Mouse (Mus musculus) midbrain, embryonic 10.5 days (tissue): Measurements from ENCODE around the gene A630076J17Rik. TPM values are rescaled to one million over a fixed set of nuclear protein-coding genes. Genes with fewer than 3 reads are reported as not detected.

Source experiments
- DNase-seq: peaks from one replicate; pipeline ENCODE4 v3.0.0-alpha.2; 2017; ENCODE audit warnings: low spot score
- H3K27ac ChIP-seq: fragments of 300-500 bp; sonication (generic); replicated peaks from 2 replicates; pipeline ENCODE4 v1.5.1; 2016; ENCODE audit warnings: mild to moderate bottlenecking
- H3K27me3 ChIP-seq: fragments of 300-500 bp; sonication (generic); 2 replicates; pipeline ENCODE4 v1.6.1; 2016; ENCODE audit warnings: low read depth, mild to moderate bottlenecking; ENCODE audit not compliant: poor library complexity, severe bottlenecking
- H3K36me3 ChIP-seq: fragments of 300-500 bp; sonication (generic); 2 replicates; pipeline ENCODE4 v1.6.1; 2016; ENCODE audit warnings: mild to moderate bottlenecking, moderate library complexity
- H3K4me1 ChIP-seq: fragments of 300-500 bp; sonication (generic); 2 replicates; pipeline ENCODE4 v1.6.1; 2016
- H3K4me3 ChIP-seq: fragments of 300-500 bp; sonication (generic); 2 replicates; pipeline ENCODE4 v1.5.1; 2016; ENCODE audit warnings: mild to moderate bottlenecking, moderate library complexity
- H3K9me3 ChIP-seq: fragments of 300-500 bp; sonication (generic); replicated peaks from 2 replicates; pipeline ENCODE4 v1.6.1; 2016; ENCODE audit warnings: mild to moderate bottlenecking
- WGBS: fragments of 180-500 bp; shearing (Covaris S2); methylation state at CpG from one replicate; pipeline ENCODE4 v1.1.7; 2016; 5-methylcytosine and 5-hydroxymethylcytosine counted together
- polyA plus RNA-seq: library from polyadenylated mRNA; unstranded; fragments of >200 nt; fragmentation: Nextera tagmentation; extraction: Ambion mirVana; gene quantifications from 2 replicates; pipeline ENCODE4 v1.2.1, GENCODE M21; 2016

A630076J17Rik gene
- polyA plus RNA-seq, 1 experiment from 2014 or later = not detected

DNA sequence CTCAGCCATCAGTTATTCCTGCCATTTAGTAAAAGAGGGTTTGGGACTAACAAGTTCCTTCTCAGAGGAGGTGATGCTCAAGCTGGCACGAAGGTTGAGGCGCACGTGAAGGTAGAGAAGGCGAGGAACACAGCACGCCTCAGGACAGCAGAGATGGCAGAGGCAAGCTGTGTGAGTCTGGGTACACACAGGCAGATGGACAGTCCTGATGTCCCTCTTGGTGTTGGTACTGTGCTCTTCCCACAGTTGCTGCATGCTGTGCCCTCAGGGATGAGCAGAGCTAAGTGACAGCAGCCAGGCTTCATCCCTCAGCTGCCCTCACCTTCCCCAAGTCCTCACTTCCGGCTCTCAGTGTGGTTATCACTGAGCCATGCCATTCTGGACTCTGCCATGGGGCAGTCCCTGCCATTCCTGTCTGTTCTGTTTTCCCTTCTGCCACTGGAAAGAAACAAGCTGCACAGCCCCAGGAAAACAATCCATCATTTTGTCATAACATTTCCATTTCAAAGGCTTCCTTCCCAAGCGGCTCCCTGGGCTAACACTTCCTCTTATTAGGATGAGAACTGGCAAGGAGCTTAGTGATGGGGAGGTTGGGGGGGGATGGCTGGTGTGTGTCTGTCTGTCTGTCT is 22.7 kb upstream of the A630076J17Rik start:
- no peaks in the 10 kb centered on the region for H3K27me3 ChIP-seq
- 0 out of 2 replicates have a peak overlapping the region, but pooled peaks have one; percentile 33 for H3K27ac ChIP-seq
- H3K9me3 ChIP-seq = no peaks in the 10 kb centered on the region
- H3K36me3 ChIP-seq = no peaks in the 10 kb centered on the region
- WGBS = 76% methylated on average over 7 of the region's 7 CpGs
- DNase-seq = no peak
- peaks cover 20% of the 10 kb centered on the region for H3K4me1 ChIP-seq
- H3K4me3 ChIP-seq = no peak overlapping the region

DNA sequence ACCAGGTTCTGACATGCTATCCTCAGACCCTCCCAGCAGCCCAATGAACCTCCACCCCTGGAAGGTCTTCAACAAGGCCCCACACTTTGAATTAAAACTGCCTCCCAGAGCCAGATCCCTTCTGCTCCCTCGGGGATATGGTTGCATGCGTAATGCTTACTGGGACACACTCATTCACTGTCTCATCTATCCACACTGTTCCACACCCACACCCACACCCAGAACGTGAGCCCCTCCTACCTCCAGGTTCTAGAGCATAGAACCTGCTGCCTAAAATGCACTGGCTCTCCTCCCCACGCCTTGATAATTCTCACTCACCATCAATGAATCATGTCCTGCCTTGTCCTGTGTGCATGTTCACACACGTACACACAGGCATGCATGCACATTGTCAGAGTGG is 15.8 kb upstream of the A630076J17Rik start:
- Histone ChIP-seq H3K4me3 (no peak overlapping the region), H3K27me3 (no peaks in the 10 kb centered on the region), H3K27ac (no peak overlapping the region), H3K9me3 (no peaks in the 10 kb centered on the region), H3K4me1 (peaks cover 8% of the 10 kb centered on the region; the same call in 1 of the 2 replicates), H3K36me3 (no peaks in the 10 kb centered on the region)
- DNase-seq = no peak
- WGBS = 83% methylated on average over 5 of the region's 5 CpGs

DNA sequence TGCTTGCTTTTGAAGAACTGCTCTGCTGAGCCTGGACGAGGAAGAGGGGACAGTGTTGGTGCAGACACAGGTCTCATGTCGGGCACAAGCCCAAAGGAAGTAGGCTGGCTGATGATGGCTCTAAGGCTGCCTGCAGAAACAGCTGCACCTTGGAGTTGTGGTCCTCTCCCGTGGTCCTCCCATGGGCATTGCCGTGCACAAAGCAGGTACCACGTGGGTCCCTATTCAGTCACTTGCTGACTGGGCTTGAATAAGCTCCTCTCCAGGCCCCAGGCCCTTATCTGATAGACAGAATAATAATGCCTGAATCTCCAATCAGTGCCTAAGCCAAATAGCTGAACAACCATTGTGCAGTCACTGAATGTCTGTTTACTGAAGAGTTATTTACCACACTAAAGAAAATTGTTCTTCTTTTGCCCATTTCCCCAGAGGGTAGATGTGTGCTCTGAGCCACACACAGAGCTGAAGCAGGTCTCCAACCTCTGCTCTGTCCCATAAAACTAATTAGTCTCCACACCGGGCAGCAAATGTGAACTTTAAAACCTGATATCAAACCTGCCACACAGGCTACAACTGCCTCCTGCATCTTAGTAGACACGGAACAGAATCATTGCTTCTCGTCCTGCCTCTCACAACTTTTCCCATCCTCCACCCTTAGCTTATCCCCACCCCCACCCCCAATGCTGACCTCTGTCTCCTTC is 13.9 kb upstream of the A630076J17Rik start:
- no peak for DNase-seq
- Histone ChIP-seq H3K27me3 (no peaks in the 10 kb centered on the region), H3K4me1 (peaks cover 19% of the 10 kb centered on the region), H3K4me3 (no peak overlapping the region), H3K9me3 (no peaks in the 10 kb centered on the region), H3K36me3 (no peaks in the 10 kb centered on the region), H3K27ac (no peak overlapping the region)
- WGBS = 79% methylated on average over 8 of the region's 8 CpGs

DNA sequence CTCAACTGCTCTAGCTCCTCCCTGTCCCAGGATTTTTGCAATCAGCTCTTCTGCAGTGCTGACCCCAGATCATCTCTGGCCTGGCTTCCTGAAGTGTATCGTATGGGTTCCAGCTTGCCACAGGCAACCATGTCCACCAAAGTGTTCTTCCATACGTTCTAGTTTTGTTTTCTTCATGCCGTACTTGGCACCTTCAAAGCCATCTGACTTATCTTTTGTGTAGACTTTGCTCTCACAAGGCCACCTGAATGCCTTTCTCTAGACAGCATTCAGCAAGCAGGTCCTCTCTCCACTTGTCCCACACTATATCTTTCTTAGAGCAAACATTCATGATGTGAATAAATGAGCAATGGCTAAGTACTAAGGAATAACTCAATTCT is 13.3 kb upstream of the A630076J17Rik start:
- no peaks in the 10 kb centered on the region for H3K36me3 ChIP-seq
- H3K4me1 ChIP-seq = peaks cover 19% of the 10 kb centered on the region
- no peak for DNase-seq
- H3K27me3 ChIP-seq = no peaks in the 10 kb centered on the region
- no peak overlapping the region for H3K4me3 ChIP-seq
- 85% methylated on average over 3 of the region's 3 CpGs for WGBS
- H3K27ac ChIP-seq = no peak overlapping the region
- H3K9me3 ChIP-seq = no peaks in the 10 kb centered on the region

DNA sequence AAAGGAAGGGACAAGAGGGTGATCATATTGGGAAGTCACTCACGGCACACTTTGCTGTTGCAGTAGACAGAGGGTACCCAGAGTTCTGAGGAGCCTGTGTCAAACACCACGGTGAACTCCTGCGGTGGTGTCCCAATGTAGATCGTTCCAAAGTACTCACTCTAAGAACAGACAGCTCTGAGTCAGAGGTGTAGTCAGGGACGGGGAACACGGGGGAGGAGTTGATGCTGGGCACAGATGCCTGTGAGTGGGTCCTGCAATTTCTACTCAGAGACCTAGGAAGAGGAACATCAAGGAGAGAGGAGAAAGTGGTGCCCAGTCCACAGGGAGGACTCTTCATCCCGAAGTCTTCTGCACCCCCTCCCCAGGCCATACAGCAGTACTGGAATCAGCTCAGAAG is 11.8 kb upstream of the A630076J17Rik start:
- H3K27ac ChIP-seq = no peak overlapping the region
- 92% methylated on average over 7 of the region's 7 CpGs for WGBS
- H3K4me1 ChIP-seq = peaks cover 19% of the 10 kb centered on the region
- no peaks in the 10 kb centered on the region for H3K27me3 ChIP-seq
- H3K9me3 ChIP-seq = no peaks in the 10 kb centered on the region
- DNase-seq = no peak
- H3K4me3 ChIP-seq = no peak overlapping the region
- no peaks in the 10 kb centered on the region for H3K36me3 ChIP-seq

DNA sequence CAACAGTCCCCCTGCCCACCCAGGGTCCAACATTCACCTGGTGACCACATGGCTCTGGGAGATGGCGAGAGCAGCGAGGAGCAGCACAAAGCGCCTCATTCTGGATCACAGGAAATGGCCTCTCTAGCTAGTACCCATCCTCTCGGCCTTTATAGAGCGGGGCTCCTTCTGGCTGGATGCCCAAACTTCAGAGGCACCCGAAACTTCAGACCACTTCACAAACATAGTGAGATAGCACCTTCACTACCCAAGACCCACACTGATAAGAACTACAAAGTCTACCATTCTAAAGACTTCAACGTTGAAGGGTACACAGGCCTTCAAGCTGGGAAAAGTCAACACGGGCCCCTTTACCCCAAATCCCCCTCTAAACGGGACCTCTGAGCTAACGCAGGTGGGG is 8.8 kb upstream of the A630076J17Rik start, which contains the start of gene Cym:
Gene Cym, minus strand, starts transcription at position 125 of the 400 bp plus-strand sequence.
- no peak within 1 kb of the TSS for H3K27ac ChIP-seq
- 90% methylated on average over 10 of the region's 10 CpGs for WGBS
- no peaks in the 10 kb centered on the region for H3K27me3 ChIP-seq
- DNase-seq = no peak
- H3K36me3 ChIP-seq = no peaks in the 10 kb centered on the region
- no peak within 1 kb of the TSS for H3K4me3 ChIP-seq
- peaks cover 14% of the 10 kb centered on the region for H3K4me1 ChIP-seq
- no peaks in the 10 kb centered on the region; the same call in 1 of the 2 replicates for H3K9me3 ChIP-seq

DNA sequence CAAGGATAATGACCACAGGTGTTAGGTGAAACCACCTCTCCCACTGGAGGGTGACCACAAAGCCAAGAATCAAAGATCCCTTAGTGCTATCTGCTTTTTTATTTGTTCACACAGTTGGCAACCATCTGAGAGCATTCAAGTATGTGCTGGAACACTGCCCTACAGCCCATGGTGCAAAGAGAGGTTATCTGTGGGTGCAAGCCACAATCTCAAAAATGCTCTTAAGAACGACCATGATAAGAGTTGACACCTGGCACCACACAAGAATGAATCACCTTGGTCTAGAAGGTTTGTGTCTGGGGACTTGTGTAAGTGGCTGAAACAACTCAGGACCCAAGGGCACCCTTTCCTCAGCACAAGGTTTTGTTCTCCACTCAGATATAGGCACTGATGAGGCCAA is 7.2 kb upstream of the A630076J17Rik start:
- Histone ChIP-seq H3K9me3 (no peaks in the 10 kb centered on the region; the same call in 1 of the 2 replicates), H3K27ac (no peak overlapping the region), H3K36me3 (no peaks in the 10 kb centered on the region), H3K4me3 (no peak overlapping the region), H3K27me3 (no peaks in the 10 kb centered on the region), H3K4me1 (peaks cover 11% of the 10 kb centered on the region)
- DNase-seq = no peak
- 90% methylated on average over 1 of the region's 1 CpGs for WGBS

DNA sequence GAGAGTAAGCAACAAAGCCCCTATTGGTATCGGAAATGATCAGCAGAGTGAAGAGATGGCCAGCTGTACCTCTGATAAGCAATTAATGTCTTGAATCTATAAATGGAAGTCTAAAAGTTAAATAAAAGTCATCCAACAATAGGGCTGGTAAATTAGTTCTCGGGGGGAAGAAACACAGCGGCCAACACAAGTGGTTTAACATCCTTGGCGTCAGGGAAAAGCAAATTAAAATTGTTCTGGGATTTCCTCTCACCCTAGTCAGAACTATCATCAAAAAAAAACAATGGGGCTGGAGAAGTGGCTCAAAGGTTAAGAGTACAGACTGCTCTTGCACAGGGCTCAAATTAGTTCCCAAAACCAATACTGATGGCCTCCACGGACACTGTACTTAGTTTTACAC is 4.6 kb upstream of the A630076J17Rik start:
- no peak overlapping the region for H3K4me3 ChIP-seq
- 0 out of 2 replicates have a peak, but pooled peaks cover 4% of the 10 kb centered on the region for H3K27me3 ChIP-seq
- no peak overlapping the region for H3K27ac ChIP-seq
- WGBS = 90% methylated on average over 5 of the region's 5 CpGs
- no peaks in the 10 kb centered on the region for H3K36me3 ChIP-seq
- H3K9me3 ChIP-seq = no peaks in the 10 kb centered on the region; the same call in 1 of the 2 replicates
- H3K4me1 ChIP-seq = peaks cover under 1% of the 10 kb centered on the region
- DNase-seq = no peak

DNA sequence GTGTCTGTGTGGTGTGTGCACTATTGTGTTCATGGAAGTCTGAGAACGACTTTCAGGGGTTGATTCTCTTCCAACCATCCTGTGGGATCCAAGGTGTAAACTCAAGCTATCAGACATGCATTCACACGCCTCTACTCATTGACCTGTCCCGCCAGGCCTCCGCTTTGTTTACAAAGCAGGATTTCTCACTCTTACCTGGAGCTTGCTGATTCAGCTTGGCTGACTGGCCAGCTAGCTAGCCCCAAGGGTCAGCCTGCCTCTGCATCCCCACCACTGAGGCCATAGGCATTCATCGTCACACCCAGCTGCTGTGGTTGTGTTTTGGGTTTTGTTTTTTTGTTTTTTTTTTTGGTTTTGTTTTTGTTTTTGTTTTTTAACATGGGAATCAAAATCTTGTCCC is 1.2 kb upstream of the A630076J17Rik start:
- H3K27me3 ChIP-seq = 0 out of 2 replicates have a peak, but pooled peaks cover 11% of the 10 kb centered on the region
- DNase-seq = no peak
- 84% methylated on average over 5 of the region's 5 CpGs for WGBS
- H3K9me3 ChIP-seq = no peaks in the 10 kb centered on the region; the same call in 1 of the 2 replicates
- H3K27ac ChIP-seq = no peak overlapping the region
- H3K36me3 ChIP-seq = no peaks in the 10 kb centered on the region
- H3K4me1 ChIP-seq = peaks cover 5% of the 10 kb centered on the region; the same call in 1 of the 2 replicates
- no peak overlapping the region for H3K4me3 ChIP-seq

DNA sequence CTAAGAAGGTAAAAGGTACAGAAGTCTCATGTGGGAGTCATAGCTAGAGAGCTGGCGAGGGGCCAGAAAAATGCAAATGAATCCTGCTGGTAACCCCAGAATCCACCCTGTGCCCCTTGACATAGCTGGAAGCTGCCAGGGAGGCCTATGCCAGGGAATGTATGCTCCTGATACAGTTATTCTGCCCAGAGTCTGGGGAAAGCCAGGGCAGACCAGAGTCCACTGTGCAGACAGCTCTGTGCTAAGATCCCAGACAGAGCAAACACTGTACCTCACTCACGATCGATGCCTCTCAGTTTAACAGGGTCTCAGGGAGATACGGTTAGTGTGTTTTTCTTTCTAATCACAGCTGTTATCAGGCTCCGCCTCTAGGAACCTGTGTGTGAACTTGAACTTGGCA is 592 bp upstream of the A630076J17Rik start:
- no peak for DNase-seq
- Histone ChIP-seq H3K27ac (no peak overlapping the region), H3K36me3 (no peaks in the 10 kb centered on the region), H3K4me3 (no peak overlapping the region), H3K27me3 (0 out of 2 replicates have a peak, but pooled peaks cover 11% of the 10 kb centered on the region), H3K9me3 (no peaks in the 10 kb centered on the region), H3K4me1 (peaks cover 5% of the 10 kb centered on the region; the same call in 1 of the 2 replicates)
- 85% methylated on average over 5 of the region's 5 CpGs for WGBS

DNA sequence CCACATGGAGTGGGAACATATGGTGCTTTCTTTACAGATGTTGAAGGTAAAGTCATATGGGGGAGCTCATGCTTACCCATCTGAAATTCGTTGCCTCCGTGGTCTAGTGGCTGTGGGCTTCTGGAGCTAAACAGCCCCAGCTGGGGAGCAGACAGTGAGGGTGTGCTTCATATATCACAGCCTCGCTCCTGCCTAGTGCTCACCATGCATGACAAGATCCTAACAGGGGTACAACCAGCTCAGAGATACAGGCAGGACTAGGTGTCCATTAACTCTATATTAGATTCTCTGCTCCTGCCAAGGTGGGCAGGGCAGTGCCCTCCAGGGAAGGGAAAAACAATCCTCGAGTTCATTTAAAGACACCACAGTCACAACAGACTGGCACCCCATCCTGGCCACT is 788 bp downstream of the A630076J17Rik start:
- Histone ChIP-seq H3K27ac (no peak overlapping the region), H3K4me3 (no peak overlapping the region), H3K4me1 (peaks cover 5% of the 10 kb centered on the region; the same call in 1 of the 2 replicates), H3K36me3 (no peaks in the 10 kb centered on the region), H3K9me3 (no peaks in the 10 kb centered on the region), H3K27me3 (0 out of 2 replicates have a peak, but pooled peaks cover 11% of the 10 kb centered on the region)
- no peak for DNase-seq
- 73% methylated on average over 4 of the region's 4 CpGs for WGBS

DNA sequence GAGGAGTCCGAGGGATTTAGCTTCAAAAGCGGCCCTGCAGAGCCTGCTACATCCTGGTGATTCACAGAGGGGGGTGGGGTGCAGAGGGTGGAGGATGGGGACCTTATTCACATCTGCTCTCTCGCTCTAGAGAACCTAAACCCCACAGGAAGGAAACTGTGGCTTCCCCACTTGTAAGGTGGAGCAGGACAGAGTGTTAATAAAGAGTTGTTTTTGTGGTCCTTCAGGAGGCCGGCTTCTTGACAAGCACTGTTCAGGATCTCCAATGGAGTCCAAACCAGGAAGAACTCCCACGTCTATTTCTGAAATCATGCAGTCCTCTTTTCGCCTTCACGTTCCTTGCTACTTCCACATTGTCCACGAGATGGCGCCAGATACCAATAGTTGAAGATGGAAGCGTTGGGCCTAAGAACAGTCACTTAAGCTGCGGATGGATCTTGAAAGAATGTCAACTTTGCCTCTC is 3.0 kb downstream of the A630076J17Rik start:
- peak overlapping the region; percentile 64; the same call in 1 of the 2 replicates for H3K27ac ChIP-seq
- WGBS = 9% methylated on average over 11 of the region's 11 CpGs
- no peaks in the 10 kb centered on the region for H3K36me3 ChIP-seq
- H3K4me3 ChIP-seq = no peak overlapping the region
- H3K9me3 ChIP-seq = no peaks in the 10 kb centered on the region
- H3K4me1 ChIP-seq = peaks cover 12% of the 10 kb centered on the region; the same call in 1 of the 2 replicates
- H3K27me3 ChIP-seq = 0 out of 2 replicates have a peak, but pooled peaks cover 11% of the 10 kb centered on the region
- peak; percentile 80 for DNase-seq

DNA sequence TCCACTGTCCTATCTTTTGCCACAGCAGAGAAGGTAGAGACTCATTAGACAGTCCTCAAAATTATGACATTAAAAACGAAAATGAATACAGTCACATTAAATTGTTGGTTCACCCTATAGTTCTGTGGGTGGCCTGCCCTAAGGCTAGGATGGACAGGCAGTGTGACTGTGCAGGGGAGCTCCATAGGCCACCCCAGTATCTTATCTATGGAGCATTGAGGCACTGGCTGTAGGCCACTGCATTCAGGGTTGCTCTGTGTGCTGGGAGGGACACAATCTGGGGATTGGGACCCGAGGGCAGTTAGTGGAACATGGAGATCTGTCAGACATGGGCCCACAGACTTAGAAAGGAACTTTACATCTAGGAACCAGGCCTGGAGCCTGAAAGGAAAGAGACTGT is 3.5 kb downstream of the A630076J17Rik start:
- no peak overlapping the region for H3K27ac ChIP-seq
- 33% methylated on average over 2 of the region's 2 CpGs for WGBS
- H3K4me1 ChIP-seq = peaks cover 13% of the 10 kb centered on the region; the same call in 1 of the 2 replicates
- H3K36me3 ChIP-seq = no peaks in the 10 kb centered on the region
- H3K27me3 ChIP-seq = 0 out of 2 replicates have a peak, but pooled peaks cover 11% of the 10 kb centered on the region
- no peaks in the 10 kb centered on the region for H3K9me3 ChIP-seq
- no peak overlapping the region for H3K4me3 ChIP-seq
- no peak for DNase-seq
